27 mouse cellular contexts compared by ENCODE assay signal in the genomic region with DNA sequence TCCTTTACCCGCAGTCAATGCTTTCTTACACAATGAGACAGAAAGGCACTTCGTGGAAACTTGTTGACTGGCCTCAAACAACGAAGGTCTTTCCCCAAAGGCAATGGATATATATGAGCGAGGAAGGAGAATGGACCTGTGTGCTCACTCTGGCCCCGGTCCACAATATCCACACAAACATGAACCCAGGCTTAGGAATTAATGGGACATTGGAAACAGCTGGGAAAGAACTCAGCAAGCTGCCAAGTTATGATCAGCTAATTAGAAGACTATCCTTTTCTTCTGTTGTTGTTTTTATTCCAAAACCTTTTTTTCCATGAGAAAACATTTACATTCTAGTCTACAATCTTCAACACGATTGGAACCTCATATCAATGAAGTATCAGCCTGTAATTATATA.
DNase-seq lines count a peak whose midpoint lies in the region; ATAC-seq and TF ChIP-seq lines count a peak whose summit lies in the region.
"Had no signal": no experiment of that assay in that cellular context is flagged by ENCODE, and none has a peak within 500 bp of the region (broad histone marks: within the 10 kb centered on the region; RNA-seq: fewer than 3 reads in every experiment).

No protein-coding gene starts in this region.

- no peak overlapping the region for H3K4me2 ChIP-seq in kidney, embryonic 14.5 days (replicated peaks; ENCODE audit: low read depth, low read length)
- H3K4me2 ChIP-seq in lung, embryonic 14.5 days = no peak overlapping the region
- no peak overlapping the region for H3K4me2 ChIP-seq in lung, postnatal 0 days (replicated peaks; ENCODE audit: low read depth, low read length)
- H3K4me2 ChIP-seq: forebrain, embryonic 13.5 days; heart, embryonic 13.5 days had no signal

- H3K27me3 ChIP-seq in kidney, embryonic 14.5 days (ENCODE audit: control insufficient read depth, insufficient read depth, low read length) = no peaks in the 10 kb centered on the region
- H3K27me3 ChIP-seq in lung, embryonic 14.5 days (ENCODE audit: insufficient read depth, low read length) = no peaks in the 10 kb centered on the region
- H3K27me3 ChIP-seq in lung, postnatal 0 days (replicated peaks; ENCODE audit: insufficient read depth, low read length) = no peaks in the 10 kb centered on the region
- H3K27me3 ChIP-seq: CH12.LX; forebrain, embryonic 13.5 days; heart, embryonic 13.5 days; Patski had no signal

- H3K9me3 ChIP-seq in kidney, embryonic 14.5 days (ENCODE audit: control insufficient read depth, low read length) = no peaks in the 10 kb centered on the region
- no peaks in the 10 kb centered on the region for H3K9me3 ChIP-seq in lung, embryonic 14.5 days (ENCODE audit: low read depth, low read length)
- H3K9me3 ChIP-seq in lung, postnatal 0 days (ENCODE audit: low read length) = no peaks in the 10 kb centered on the region
- H3K9me3 ChIP-seq: forebrain, embryonic 10.5 days; forebrain, embryonic 13.5 days; G1E; heart, embryonic 10.5 days; heart, embryonic 13.5 days had no signal

- peak; percentile 20 for DNase-seq in kidney, adult 9 months
- no peak for DNase-seq in kidney, adult 8-10 months
- DNase-seq in kidney, postnatal 14 days = peak; percentile 35
- DNase-seq in lung, embryonic 14.5 days = peak; percentile 9
- no peak for DNase-seq in lung, postnatal 14 days
- peak; percentile 11 for DNase-seq in lung, postnatal 36 days
- no peak for DNase-seq in lung, postnatal 0 days (ENCODE audit: low spot score)
- DNase-seq: adrenal gland, postnatal 10 days; adrenal gland, postnatal 36 days; B cell, adult 2 months; cerebellum, adult 18-20 months; cerebellum, adult 9-10 months; cerebellum, postnatal 14 days; gastrocnemius, postnatal 10 days; gastrocnemius, postnatal 36 days; heart, adult 2 months; heart, postnatal 14 days; heart, postnatal 4 days had no signal

- no peaks in the 10 kb centered on the region for H3K36me3 ChIP-seq in kidney, embryonic 14.5 days (ENCODE audit: control insufficient read depth, insufficient read depth, low read length)
- no peaks in the 10 kb centered on the region for H3K36me3 ChIP-seq in lung, embryonic 14.5 days (ENCODE audit: insufficient read depth)
- no peaks in the 10 kb centered on the region for H3K36me3 ChIP-seq in lung, postnatal 0 days (ENCODE audit: insufficient read depth, low read length)
- H3K36me3 ChIP-seq: forebrain, embryonic 10.5 days; G1E; heart, embryonic 10.5 days; heart, embryonic 13.5 days had no signal

- no peak overlapping the region for H3K27ac ChIP-seq in kidney, embryonic 14.5 days (ENCODE audit: low read depth, low read length)
- no peak overlapping the region for H3K27ac ChIP-seq in lung, embryonic 14.5 days (ENCODE audit: low read depth)
- no peak overlapping the region for H3K27ac ChIP-seq in lung, postnatal 0 days (ENCODE audit: low read length)
- H3K27ac ChIP-seq: forebrain, embryonic 10.5 days; forebrain, embryonic 13.5 days; heart, adult 2 months; heart, embryonic 10.5 days; heart, embryonic 13.5 days had no signal

- 72% methylated on average over 6 of the region's 6 CpGs for WGBS in kidney, embryonic 14.5 days
- 76% methylated on average over 6 of the region's 6 CpGs for WGBS in lung, embryonic 14.5 days
- WGBS in lung, postnatal 0 days = 55% methylated on average over 6 of the region's 6 CpGs

- H3K4me3 ChIP-seq in kidney, embryonic 14.5 days (ENCODE audit: low read length) = no peak overlapping the region
- no peak overlapping the region for H3K4me3 ChIP-seq in lung, embryonic 14.5 days (ENCODE audit: low read depth, low read length)
- no peak overlapping the region for H3K4me3 ChIP-seq in lung, postnatal 0 days (ENCODE audit: low read depth, low read length)
- H3K4me3 ChIP-seq: forebrain, embryonic 10.5 days; forebrain, embryonic 13.5 days; heart, adult 2 months; heart, embryonic 10.5 days; heart, embryonic 13.5 days had no signal

- no peaks in the 10 kb centered on the region for H3K4me1 ChIP-seq in kidney, embryonic 14.5 days (ENCODE audit: control insufficient read depth, insufficient read depth, low read length)
- no peaks in the 10 kb centered on the region for H3K4me1 ChIP-seq in lung, embryonic 14.5 days (ENCODE audit: insufficient read depth)
- no peaks in the 10 kb centered on the region for H3K4me1 ChIP-seq in lung, postnatal 0 days (ENCODE audit: insufficient read depth, low read depth, low read length)
- H3K4me1 ChIP-seq: forebrain, embryonic 10.5 days; forebrain, embryonic 13.5 days had no signal

- no peak for TF ChIP-seq CTCF in lung, embryonic 14.5 days (IDR thresholded peaks at IDR 0.05; ENCODE audit: low read depth)
- no peak for TF ChIP-seq CTCF in lung, postnatal 0 days (IDR thresholded peaks at IDR 0.05)

- TF ChIP-seq EP300 in lung, postnatal 0 days (IDR thresholded peaks at IDR 0.05) = no peak

- no peak for ATAC-seq in kidney, embryonic 14.5 days (ENCODE audit: low FRiP score, low TSS enrichment)
- no peak for ATAC-seq in lung, embryonic 14.5 days (ENCODE audit: insufficient read depth)
- no peak for ATAC-seq in lung, postnatal 0 days
- ATAC-seq: forebrain, embryonic 13.5 days; forebrain, embryonic 16.5 days; Patski had no signal

- H3K9ac ChIP-seq in kidney, embryonic 14.5 days (ENCODE audit: low read depth, low read length) = no peak overlapping the region
- H3K9ac ChIP-seq in lung, embryonic 14.5 days = no peak overlapping the region
- H3K9ac ChIP-seq in lung, postnatal 0 days (replicated peaks; ENCODE audit: low read depth) = no peak overlapping the region
- H3K9ac ChIP-seq: forebrain, embryonic 13.5 days; heart, embryonic 13.5 days had no signal

Comparison
In these comparisons a context has a peak if more than half of its experiments do, and no peak if none do; other contexts are left out.
1. DNase-seq: peak in kidney, adult 9 months (single experiment), kidney, postnatal 14 days (single experiment), lung, embryonic 14.5 days (single experiment) and lung, postnatal 36 days (single experiment); none in kidney, adult 8-10 months (0 of 2), lung, postnatal 14 days (single experiment) and lung, postnatal 0 days (single experiment).